Mouse (Mus musculus) bone marrow, adult 2 months (tissue): ENCODE data around the gene D7Ertd443e. TPM values are rescaled to one million over a fixed set of nuclear protein-coding genes. Genes with fewer than 3 reads are reported as not detected.

Experiments used
- H3K27ac ChIP-seq: fragments of 200-500 bp; 2 replicates; pipeline ENCODE4 v1.5.1; 2012; ENCODE audit warnings: low read depth, mild to moderate bottlenecking, control low read depth, inconsistent platforms, low read length; ENCODE audit not compliant: control insufficient read depth, poor library complexity, insufficient read depth
- H3K4me1 ChIP-seq: fragments of 200-500 bp; 2 replicates; pipeline ENCODE4 v1.6.1; 2011; ENCODE audit warnings: low read length; ENCODE audit not compliant: control insufficient read depth, insufficient read depth
- H3K4me3 ChIP-seq: fragments of 200-500 bp; replicated peaks from 2 replicates; pipeline ENCODE3; 2011; ENCODE audit warnings: mild to moderate bottlenecking, low read depth, low read length, control low read depth; ENCODE audit not compliant: control insufficient read depth
- CTCF ChIP-seq: fragments of 200-500 bp; IDR thresholded peaks from 2 replicates; pipeline ENCODE4 v1.5.1; 2011; ENCODE audit warnings: low read length, control low read depth; ENCODE audit not compliant: control insufficient read depth, insufficient read depth
- POLR2A ChIP-seq: fragments of 200-500 bp; IDR thresholded peaks from 2 replicates; pipeline ENCODE4 v1.6.1; 2011; ENCODE audit warnings: low read depth, mild to moderate bottlenecking, control low read depth, low read length, borderline replicate concordance; ENCODE audit not compliant: control insufficient read depth
- WGBS: fragments of 180-500 bp; shearing (Covaris S2); methylation state at CpG from one replicate; pipeline ENCODE4 v1.1.7; 2018; 5-methylcytosine and 5-hydroxymethylcytosine counted together
- polyA plus RNA-seq: library from polyadenylated mRNA; stranded (reverse); fragments of >200 nt; gene quantifications from 2 replicates; pipeline ENCODE4 v1.2.4, GENCODE M21; 2011; ENCODE audit warnings: low replicate concordance; ENCODE audit not compliant: missing spikeins, insufficient read depth, insufficient read length

D7Ertd443e gene
- polyA plus RNA-seq, 1 experiment = not detected

DNA sequence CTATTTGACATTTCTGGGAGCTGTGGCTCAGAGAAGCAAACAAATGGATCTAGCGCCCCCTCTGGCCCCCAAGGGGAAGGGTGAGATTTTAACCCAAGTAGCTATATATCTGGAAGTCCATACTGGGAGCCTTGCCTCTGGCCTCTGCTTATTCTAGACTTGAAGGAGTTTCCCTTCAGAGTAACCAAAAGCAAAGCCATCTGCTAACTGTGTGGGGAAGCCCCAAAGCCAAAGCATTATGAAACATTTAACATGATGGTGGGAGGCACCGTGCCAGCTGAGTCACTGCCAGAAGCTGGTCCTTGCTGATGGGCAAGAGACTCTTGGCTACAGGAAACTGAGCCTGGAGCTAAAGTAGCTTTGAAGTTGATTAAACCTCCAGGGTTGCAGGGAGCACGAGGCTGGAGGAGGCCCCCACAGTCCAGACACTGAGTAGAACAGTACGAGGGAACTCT is 4.0 kb downstream of the D7Ertd443e start:
- no peak overlapping the region for H3K27ac ChIP-seq
- 5% methylated on average over 4 of the region's 4 CpGs for WGBS
- no peak for TF ChIP-seq POLR2A
- TF ChIP-seq CTCF = no peak
- H3K4me3 ChIP-seq = no peak overlapping the region
- no peaks in the 10 kb centered on the region for H3K4me1 ChIP-seq

GRCm38 (mm10) chr7:134378273-134378672 is 7.2 kb downstream of the D7Ertd443e start:
- no peak overlapping the region for H3K4me3 ChIP-seq
- H3K27ac ChIP-seq = no peak overlapping the region
- no peak for TF ChIP-seq POLR2A
- peak; percentile 33; the same call in 1 of the 2 replicates for TF ChIP-seq CTCF
- 67% methylated on average over 4 of the region's 4 CpGs for WGBS
- H3K4me1 ChIP-seq = no peaks in the 10 kb centered on the region

DNA sequence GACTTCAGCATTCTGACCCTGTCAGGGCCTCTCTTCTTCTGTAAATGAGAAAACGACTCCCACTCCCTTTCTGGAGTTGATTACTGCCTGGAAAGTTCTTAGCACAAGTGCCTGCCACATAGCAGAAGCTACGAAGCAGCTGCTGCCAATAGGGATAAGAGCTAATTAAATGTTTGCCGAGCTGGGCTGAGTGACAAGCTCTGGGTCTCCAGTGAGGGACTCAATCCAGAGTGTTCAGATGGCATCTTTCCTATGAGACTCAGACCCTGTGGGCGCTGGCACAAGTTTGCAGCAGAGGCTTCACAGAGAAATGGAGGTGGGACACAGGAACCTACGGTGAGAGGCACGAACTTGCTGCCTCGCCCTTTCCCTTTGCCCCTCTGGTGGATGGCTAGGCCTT is 8.7 kb downstream of the D7Ertd443e start:
- no peaks in the 10 kb centered on the region for H3K4me1 ChIP-seq
- WGBS = 82% methylated on average over 7 of the region's 7 CpGs

GRCm38 (mm10) chr7:134372276-134372675 is 13.2 kb downstream of the D7Ertd443e start:
- no peak overlapping the region for H3K4me3 ChIP-seq
- TF ChIP-seq POLR2A (no peak), CTCF (no peak)
- H3K27ac ChIP-seq = no peak overlapping the region
- 69% methylated on average over 5 of the region's 5 CpGs for WGBS
- no peaks in the 10 kb centered on the region for H3K4me1 ChIP-seq

More for the DNA sequence above, 8.7 kb downstream of the D7Ertd443e start:
- no peak for TF ChIP-seq CTCF
- TF ChIP-seq POLR2A = no peak
- Histone ChIP-seq H3K27ac (no peak overlapping the region), H3K4me3 (no peak overlapping the region)

DNA sequence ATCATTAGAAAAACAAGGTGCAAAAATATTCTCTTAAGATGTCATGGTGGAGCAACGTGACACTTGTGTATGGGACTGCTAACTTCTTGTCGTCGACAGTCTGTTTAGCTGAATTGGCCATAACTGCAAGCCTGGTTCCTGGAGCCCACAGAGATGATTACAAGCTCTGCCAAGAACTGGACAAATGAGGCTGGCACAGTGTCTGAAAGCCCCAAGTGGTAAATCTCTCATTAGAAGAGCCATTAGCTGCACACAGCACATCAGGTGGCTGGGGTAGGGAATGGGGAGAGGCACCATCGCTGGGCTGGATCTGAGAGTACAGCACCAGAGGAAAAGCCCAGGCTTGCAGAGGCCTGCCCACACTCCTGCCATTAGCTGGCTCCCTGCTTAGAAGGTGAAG is 16.2 kb downstream of the D7Ertd443e start:
- Histone ChIP-seq H3K4me1 (no peaks in the 10 kb centered on the region), H3K27ac (no peak overlapping the region), H3K4me3 (no peak overlapping the region)
- 78% methylated on average over 4 of the region's 4 CpGs for WGBS
- TF ChIP-seq POLR2A (no peak), CTCF (no peak)

- no peak overlapping the region for H3K4me3 ChIP-seq
- WGBS = 75% methylated on average over 7 of the region's 7 CpGs
- no peak overlapping the region for H3K27ac ChIP-seq
- TF ChIP-seq POLR2A = no peak
- no peak for TF ChIP-seq CTCF
- H3K4me1 ChIP-seq = no peaks in the 10 kb centered on the region
Observed at GRCm38 (mm10) chr7:134362257-134362870, 23.1 kb downstream of the D7Ertd443e start.

GRCm38 (mm10) chr7:134348825-134349224 is 36.6 kb downstream of the D7Ertd443e start:
- 28% methylated on average over 6 of the region's 6 CpGs for WGBS

DNA sequence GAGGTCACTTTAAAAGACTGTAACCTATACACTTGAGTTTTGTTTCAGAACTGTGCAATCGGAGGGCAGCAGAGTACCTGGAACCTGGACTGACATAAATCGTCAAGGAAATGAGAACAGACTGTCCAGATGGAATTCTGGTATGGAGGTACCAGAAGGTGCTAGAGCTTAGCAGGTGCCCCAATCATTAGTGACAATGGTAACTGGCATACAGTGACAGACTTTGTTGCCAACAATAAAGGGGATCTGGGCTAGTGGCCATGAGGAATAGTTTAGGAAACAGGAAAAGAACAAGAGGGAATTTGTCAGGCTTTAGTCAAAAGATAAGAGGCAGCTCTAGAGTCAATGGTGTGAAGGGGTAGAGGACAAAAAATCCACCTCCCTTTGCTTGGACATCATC is 43.3 kb downstream of the D7Ertd443e start:
- Histone ChIP-seq H3K27ac (no peak overlapping the region), H3K4me3 (no peak overlapping the region), H3K4me1 (no peaks in the 10 kb centered on the region)
- TF ChIP-seq CTCF (no peak), POLR2A (no peak)
- WGBS = 78% methylated on average over 2 of the region's 2 CpGs

More at GRCm38 (mm10) chr7:134348825-134349224, 36.6 kb downstream of the D7Ertd443e start:
- H3K4me3 ChIP-seq = no peak overlapping the region
- peak; percentile 13; the same call in 1 of the 2 replicates for TF ChIP-seq CTCF
- no peak for TF ChIP-seq POLR2A
- H3K27ac ChIP-seq = no peak overlapping the region
- H3K4me1 ChIP-seq = no peaks in the 10 kb centered on the region
